Mouse (Mus musculus): Measurements from ENCODE around the gene Fgd6. TPM values are rescaled to one million over a fixed set of nuclear protein-coding genes. Genes with fewer than 3 reads are reported as not detected.

Gene Fgd6
- total and polyA plus RNA-seq, 3 experiments: 1.2 to 2.8 TPM; not detected in 1

- Histone ChIP-seq H3K27ac (ENCODE audit: control insufficient read depth, low read depth, low read length) (no peak overlapping the region), H3K27me3 (ENCODE audit: control insufficient read depth in 1 of 2, insufficient read depth in 2 of 2, low read length in 2 of 2) (no peaks in the 10 kb centered on the region), H3K4me3 (ENCODE audit: control insufficient read depth in 1 of 2, insufficient read depth in 1 of 2, low read depth in 2 of 2, low read length in 2 of 2) (no peak overlapping the region), H3K79me2 (ENCODE audit: control insufficient read depth, insufficient read depth, low read length, poor library complexity) (no peaks in the 10 kb centered on the region), H3K9ac (ENCODE audit: control insufficient read depth, low read depth, low read length, poor library complexity, severe bottlenecking) (no peak overlapping the region), H3K4me1 (ENCODE audit: control insufficient read depth in 1 of 2, insufficient read depth in 2 of 2, low read length in 2 of 2) (no peaks in the 10 kb centered on the region), H3K9me3 (replicated peaks; ENCODE audit: insufficient read depth, low read length) (no peaks in the 10 kb centered on the region), H3K36me3 (ENCODE audit: control insufficient read depth in 1 of 2, insufficient read depth in 2 of 2, low read length in 2 of 2) (no peaks in the 10 kb centered on the region)
- no peak for TF ChIP-seq KAT2A (conservative IDR thresholded peaks at IDR 0.05; ENCODE audit: low read depth, low read length)
- no peak for TF ChIP-seq GABPA (IDR thresholded peaks at IDR 0.05; ENCODE audit: low read depth, low read length)
- no peak for TF ChIP-seq MAX (IDR thresholded peaks at IDR 0.05; ENCODE audit: low read length)
- DNase-seq (ENCODE audit: low read depth, low spot score): no peak
Measured at GRCm38 (mm10) chr10:94133081-94133480, 97.3 kb downstream of the Fgd6 start.

- Histone ChIP-seq H3K36me3 (ENCODE audit: control insufficient read depth in 1 of 2, insufficient read depth in 2 of 2, low read length in 2 of 2) (no peaks in the 10 kb centered on the region), H3K9me3 (replicated peaks; ENCODE audit: insufficient read depth, low read length) (no peaks in the 10 kb centered on the region), H3K27me3 (ENCODE audit: control insufficient read depth in 1 of 2, insufficient read depth in 2 of 2, low read length in 2 of 2) (no peaks in the 10 kb centered on the region)
Measured at GRCm38 (mm10) chr10:94133674-94134073, 97.9 kb downstream of the Fgd6 start.

GRCm38 (mm10) chr10:94134535-94135390, 99.0 kb downstream of the Fgd6 start:
- Histone ChIP-seq H3K36me3 (ENCODE audit: control insufficient read depth in 1 of 2, insufficient read depth in 2 of 2, low read length in 2 of 2) (no peaks in the 10 kb centered on the region), H3K27me3 (ENCODE audit: control insufficient read depth in 1 of 2, insufficient read depth in 2 of 2, low read length in 2 of 2) (no peaks in the 10 kb centered on the region), H3K4me1 (ENCODE audit: control insufficient read depth in 1 of 2, insufficient read depth in 2 of 2, low read length in 2 of 2) (no peaks in the 10 kb centered on the region), H3K4me3 (ENCODE audit: control insufficient read depth in 1 of 2, insufficient read depth in 1 of 2, low read depth in 2 of 2, low read length in 2 of 2) (no peak overlapping the region), H3K9me3 (replicated peaks; ENCODE audit: insufficient read depth, low read length) (no peaks in the 10 kb centered on the region), H3K79me2 (ENCODE audit: control insufficient read depth, insufficient read depth, low read length, poor library complexity) (no peaks in the 10 kb centered on the region), H3K27ac (ENCODE audit: control insufficient read depth, low read depth, low read length) (no peak overlapping the region), H3K9ac (ENCODE audit: control insufficient read depth, low read depth, low read length, poor library complexity, severe bottlenecking) (no peak overlapping the region)
- TF ChIP-seq POLR2AphosphoS5 (IDR thresholded peaks at IDR 0.05; ENCODE audit: borderline replicate concordance, low read depth, low read length) (no peak), TAL1 (IDR thresholded peaks at IDR 0.05; ENCODE audit: low read length) (no peak), MAX (IDR thresholded peaks at IDR 0.05; ENCODE audit: low read length) (no peak), KAT2A (conservative IDR thresholded peaks at IDR 0.05; ENCODE audit: low read depth, low read length) (no peak), BHLHE40 (IDR thresholded peaks at IDR 0.05; ENCODE audit: borderline replicate concordance, low read depth, low read length) (no peak), SIN3A (IDR thresholded peaks at IDR 0.05; ENCODE audit: low read length) (no peak), POLR2AphosphoS2 (IDR thresholded peaks at IDR 0.05; ENCODE audit: low read length) (no peak), HCFC1 (IDR thresholded peaks at IDR 0.05; ENCODE audit: low read depth, low read length) (no peak), MYC (IDR thresholded peaks at IDR 0.05; ENCODE audit: low read depth, low read length) (no peak), MXI1 (IDR thresholded peaks at IDR 0.05; ENCODE audit: low read depth, low read length) (no peak), UBTF (IDR thresholded peaks at IDR 0.05; ENCODE audit: borderline replicate concordance, insufficient read depth, low read depth, low read length) (no peak)
- DNase-seq (ENCODE audit: low read depth, low spot score): no peak

More at GRCm38 (mm10) chr10:94133674-94134073, 97.9 kb downstream of the Fgd6 start:
- Histone ChIP-seq H3K4me1 (ENCODE audit: control insufficient read depth in 1 of 2, insufficient read depth in 2 of 2, low read length in 2 of 2) (no peaks in the 10 kb centered on the region), H3K4me3 (ENCODE audit: control insufficient read depth in 1 of 2, insufficient read depth in 1 of 2, low read depth in 2 of 2, low read length in 2 of 2) (no peak overlapping the region), H3K27ac (ENCODE audit: control insufficient read depth, low read depth, low read length) (no peak overlapping the region), H3K9ac (ENCODE audit: control insufficient read depth, low read depth, low read length, poor library complexity, severe bottlenecking) (no peak overlapping the region), H3K79me2 (ENCODE audit: control insufficient read depth, insufficient read depth, low read length, poor library complexity) (no peaks in the 10 kb centered on the region)
- no peak for TF ChIP-seq NRF1 (IDR thresholded peaks at IDR 0.05; ENCODE audit: insufficient read depth, low read depth, low read length, poor library complexity, severe bottlenecking)
- no peak for TF ChIP-seq POLR2AphosphoS2 (IDR thresholded peaks at IDR 0.05; ENCODE audit: low read length)
- no peak for TF ChIP-seq RCOR1 (IDR thresholded peaks at IDR 0.05; ENCODE audit: low read depth, low read length)
- TF ChIP-seq TCF12 (IDR thresholded peaks at IDR 0.05; ENCODE audit: low read depth, low read length): no peak
- TF ChIP-seq ZNF384 (IDR thresholded peaks at IDR 0.05; ENCODE audit: low read depth, low read length): no peak
- TF ChIP-seq BHLHE40 (IDR thresholded peaks at IDR 0.05; ENCODE audit: borderline replicate concordance, low read depth, low read length): no peak
- TF ChIP-seq GATA1 (IDR thresholded peaks at IDR 0.05; ENCODE audit: low read depth, low read length): no peak
- no peak for TF ChIP-seq JUND (IDR thresholded peaks at IDR 0.05; ENCODE audit: low read depth, low read length)
- TF ChIP-seq CHD1 (IDR thresholded peaks at IDR 0.05; ENCODE audit: low read depth, low read length): no peak
- no peak for TF ChIP-seq TBP (IDR thresholded peaks at IDR 0.05; ENCODE audit: low read depth, low read length)
- no peak for TF ChIP-seq ETS1 (IDR thresholded peaks at IDR 0.05; ENCODE audit: low read depth, low read length)
- no peak for TF ChIP-seq E2F4 (IDR thresholded peaks at IDR 0.05; ENCODE audit: borderline replicate concordance, low read depth, low read length)
- no peak for TF ChIP-seq MAX (IDR thresholded peaks at IDR 0.05; ENCODE audit: low read length)
- TF ChIP-seq UBTF (IDR thresholded peaks at IDR 0.05; ENCODE audit: borderline replicate concordance, insufficient read depth, low read depth, low read length): no peak
- no peak for DNase-seq (ENCODE audit: low read depth, low spot score)

Measured in MEL (cell line).